Mouse (Mus musculus) liver, embryonic 14 days (tissue): ENCODE measurements around the gene Gorab. TPM values are rescaled to one million over a fixed set of nuclear protein-coding genes. Genes with fewer than 3 reads are reported as not detected.

Experiments used
- polyA plus RNA-seq: library from polyadenylated mRNA; depleted of rRNA; stranded (reverse); fragments of >200 nt; gene quantifications from 2 replicates; pipeline ENCODE4 v1.2.3, GENCODE M21; 2012; rRNA removed

Gorab gene
- polyA plus RNA-seq = 2.7 TPM in 2 replicates

GRCm38 (mm10) chr1:163403498-163404126, at the start of gene Gorab:
Gorab (minus strand) TSS chr1:163403669.

Other genes with a start within 250 kb of the Gorab start
- gene Prrx1, start 90.0 kb downstream of the Gorab start, polyA plus RNA-seq = 0.07 and 0.32 TPM in 2 replicates